Mouse (Mus musculus) kidney, postnatal 25 days (tissue): ENCODE measurements around the gene Ctnnd1.
"Not testable (repeated sequence)": the region's sequence is repeated elsewhere in the genome, so short reads cannot be mapped to it uniquely, and the experiment has no call there.

Experiments used
- DNase-seq, 2 experiments: peaks; one replicate each; pipeline ENCODE4 v3.0.0; 2021; ENCODE audit warnings: mixed read lengths in 2 of 2

Ctnnd1 gene

GRCm38 (mm10) chr2:84650464-84651195 lies at the start of gene Ctnnd1:
Gene Ctnnd1, minus strand, starts transcription at chr2:84650765.
- DNase-seq, result peak; percentile 90 to 95

- no peak for DNase-seq
Observed at GRCm38 (mm10) chr2:84695007-84695695, 44.6 kb upstream of the Ctnnd1 start.

DNA sequence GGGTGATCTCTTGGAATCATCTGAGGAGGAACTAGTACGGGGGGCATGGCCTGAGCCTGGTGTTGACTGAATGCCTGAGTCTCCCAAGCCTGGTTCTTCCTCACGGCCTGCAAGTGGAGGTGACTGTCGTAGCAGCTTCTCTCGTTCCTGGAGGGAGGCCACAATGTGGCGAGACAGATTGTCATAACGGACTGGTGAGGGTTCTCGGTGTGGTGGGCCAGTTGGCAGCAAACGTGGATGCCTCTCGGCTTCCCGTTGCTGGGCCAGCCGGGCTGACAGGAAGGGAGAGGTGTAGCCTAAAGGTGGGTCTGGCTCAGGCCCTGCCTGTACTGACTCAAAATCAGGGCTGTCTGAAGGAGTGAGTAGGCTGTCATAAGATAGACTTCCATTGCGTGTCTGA lies 39.5 kb upstream of the Ctnnd1 start:
- DNase-seq, result no peak

GRCm38 (mm10) chr2:84688080-84688844 lies 37.7 kb upstream of the Ctnnd1 start:
- DNase-seq, result no peak

DNA sequence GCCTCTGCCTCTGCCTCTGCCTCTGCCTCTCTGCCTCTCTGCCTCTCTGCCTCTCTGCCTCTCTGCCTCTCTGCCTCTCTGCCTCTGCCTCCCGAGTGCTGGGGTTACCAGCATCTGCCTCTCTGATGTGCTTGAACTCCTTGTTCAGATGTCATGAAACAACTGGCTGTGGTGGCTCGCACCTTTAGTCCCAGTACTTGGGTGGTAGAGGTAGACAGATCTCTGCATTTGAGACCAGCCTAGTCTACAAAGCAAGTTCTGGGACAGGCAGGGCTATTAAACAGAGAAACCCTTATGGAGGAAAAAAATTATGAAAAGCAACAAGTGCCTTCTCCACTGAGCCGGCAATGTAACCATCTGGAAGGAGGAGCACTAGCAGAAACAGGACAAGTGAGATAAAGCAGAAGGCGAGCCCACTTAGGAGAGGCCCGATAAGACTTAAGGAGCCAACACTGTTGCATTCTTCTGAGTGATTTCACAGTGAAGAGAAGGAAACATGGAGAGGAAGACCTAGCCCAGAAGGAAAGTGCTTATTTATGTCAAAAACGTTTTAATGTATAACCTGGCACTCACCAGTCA lies 32.1 kb upstream of the Ctnnd1 start:
- DNase-seq, result no peak

GRCm38 (mm10) chr2:84679016-84679415 lies 28.5 kb upstream of the Ctnnd1 start, which contains the start of gene Tmx2:
Gene Tmx2, minus strand, starts transcription at chr2:84679140.
- DNase-seq, result no peak

GRCm38 (mm10) chr2:84677968-84678880 lies 27.7 kb upstream of the Ctnnd1 start, which contains the start of the genes Gm28635 and Med19:
Gene Gm28635, minus strand, starts transcription at chr2:84678041.
Gene Med19, plus strand, starts transcription at chr2:84678402.
- peak; percentile 97 to 98 for DNase-seq

DNA sequence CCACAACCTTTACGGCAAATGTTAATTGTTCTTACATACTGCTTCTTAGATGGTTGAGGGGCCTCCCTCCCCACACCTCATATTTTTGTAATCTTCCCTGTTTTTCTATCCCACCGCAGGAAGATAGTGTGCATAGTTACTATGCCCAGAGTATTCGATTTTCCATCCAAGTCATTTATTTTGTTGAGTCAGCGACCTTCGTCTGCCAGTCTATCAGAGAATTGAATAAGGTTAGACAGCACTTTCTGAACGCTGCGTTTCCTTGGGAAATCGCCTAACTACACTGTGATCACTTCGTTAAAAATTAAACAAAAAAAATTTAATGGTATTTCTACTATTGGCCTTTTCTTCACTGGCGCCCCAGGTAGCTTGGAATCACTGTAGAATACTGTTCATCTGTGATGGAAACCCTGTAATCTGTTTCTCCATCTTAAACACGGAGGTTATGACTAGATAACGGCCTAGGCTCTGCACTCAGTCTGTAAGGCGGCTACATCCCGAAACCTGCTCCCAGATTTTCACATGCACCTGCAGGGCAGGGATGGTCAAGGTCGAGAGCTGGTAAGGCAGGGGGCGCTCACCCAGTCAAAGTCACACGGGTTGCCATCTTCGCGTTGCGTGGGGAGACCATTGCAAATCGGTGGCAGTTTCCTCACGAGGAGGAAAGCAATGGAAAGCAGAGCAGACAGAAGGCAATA lies 26.9 kb upstream of the Ctnnd1 start:
- no peak for DNase-seq

DNA sequence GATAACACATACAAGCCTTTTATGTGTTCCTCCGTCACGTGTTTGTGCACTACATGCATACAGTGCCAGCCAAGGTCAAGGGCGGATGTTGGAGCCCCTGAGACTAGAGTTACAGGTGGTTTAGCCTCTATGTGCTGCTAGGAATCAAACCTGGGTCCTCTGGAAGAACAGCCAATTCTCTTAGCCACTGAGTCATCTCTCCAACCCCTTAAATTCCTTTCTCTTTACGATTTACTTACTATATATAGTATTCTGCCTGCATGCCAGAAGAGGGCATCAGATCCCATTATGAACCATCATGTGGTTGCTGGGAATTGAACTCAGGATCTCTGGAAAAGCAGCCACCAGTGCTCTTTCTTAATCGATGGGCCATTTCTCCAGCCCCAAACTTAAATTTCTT lies 21.0 kb upstream of the Ctnnd1 start:
- not testable (repeated sequence) for DNase-seq

- peak; percentile 87 to 88 for DNase-seq
Observed at GRCm38 (mm10) chr2:84670569-84670933, 20.0 kb upstream of the Ctnnd1 start, which contains the start of gene Selenoh. Gene Selenoh, minus strand, starts transcription at chr2:84670770.

DNA sequence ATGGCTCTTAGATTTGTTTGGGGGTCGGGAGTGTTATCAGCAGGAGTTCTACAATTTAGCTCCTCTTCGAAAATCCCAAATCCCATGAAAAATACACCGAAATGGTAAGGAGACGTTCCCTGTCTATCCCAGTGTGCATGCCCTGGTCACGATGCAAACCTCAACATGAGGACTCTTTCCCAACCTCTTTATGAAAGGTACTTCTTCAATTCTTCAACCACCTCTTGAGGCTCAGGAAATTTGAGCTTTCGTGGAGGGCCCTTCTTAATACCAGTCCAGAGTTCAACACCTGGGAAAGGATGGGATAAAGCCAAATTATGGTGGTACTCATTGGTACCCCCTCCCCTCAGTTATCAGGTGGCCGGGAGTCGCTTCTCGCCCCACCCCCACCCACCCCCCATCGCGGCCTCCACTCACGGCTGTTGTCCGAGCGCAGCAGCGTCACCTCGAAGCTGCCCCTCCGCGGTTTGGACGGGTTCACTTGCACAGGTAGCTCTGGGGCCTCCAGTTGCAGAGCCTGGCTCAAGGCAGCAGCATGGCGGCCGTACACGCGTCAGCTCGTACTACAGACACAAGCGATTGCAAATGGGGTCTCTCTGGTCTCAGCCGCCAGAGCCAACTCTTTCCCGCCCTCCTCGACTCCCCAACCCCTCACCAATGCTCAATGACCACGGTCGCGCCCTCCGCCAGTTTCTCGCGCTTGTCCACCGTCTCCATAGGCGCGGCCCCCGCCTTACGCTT lies 19.4 kb upstream of the Ctnnd1 start:
- peak; percentile 40 to 54 for DNase-seq

GRCm38 (mm10) chr2:84666081-84666480 lies 15.5 kb upstream of the Ctnnd1 start:
- DNase-seq, result peak; percentile 27 to 51

DNA sequence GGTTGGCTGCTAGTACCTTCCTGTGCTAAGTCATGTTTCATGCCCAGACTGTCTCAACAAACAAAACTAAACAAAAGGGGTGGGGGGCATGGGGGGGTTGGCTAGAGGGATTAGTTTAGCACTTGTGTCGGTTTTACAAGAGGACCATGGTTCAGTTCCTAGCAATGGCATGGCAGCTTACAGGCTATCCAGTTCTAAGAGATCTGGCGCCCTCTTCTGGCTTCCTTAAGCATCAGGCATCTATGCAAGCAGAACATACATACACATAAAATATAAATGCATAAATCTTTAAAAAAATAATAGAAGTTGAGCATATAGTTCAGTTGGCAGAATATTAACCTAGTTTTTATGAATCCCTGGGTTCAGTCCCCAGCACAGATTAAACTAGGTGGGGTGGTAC lies 12.3 kb upstream of the Ctnnd1 start:
- peak; percentile 55 to 75 for DNase-seq

- DNase-seq, result peak; percentile 52 to 72
Observed at GRCm38 (mm10) chr2:84660253-84660652, 9.7 kb upstream of the Ctnnd1 start.

GRCm38 (mm10) chr2:84658806-84659205 lies 8.2 kb upstream of the Ctnnd1 start, which contains the start of gene Btbd18:
Gene Btbd18, plus strand, starts transcription at chr2:84659079.
- no peak for DNase-seq

- DNase-seq, result no peak
Observed at GRCm38 (mm10) chr2:84655864-84656263, 5.3 kb upstream of the Ctnnd1 start.

DNA sequence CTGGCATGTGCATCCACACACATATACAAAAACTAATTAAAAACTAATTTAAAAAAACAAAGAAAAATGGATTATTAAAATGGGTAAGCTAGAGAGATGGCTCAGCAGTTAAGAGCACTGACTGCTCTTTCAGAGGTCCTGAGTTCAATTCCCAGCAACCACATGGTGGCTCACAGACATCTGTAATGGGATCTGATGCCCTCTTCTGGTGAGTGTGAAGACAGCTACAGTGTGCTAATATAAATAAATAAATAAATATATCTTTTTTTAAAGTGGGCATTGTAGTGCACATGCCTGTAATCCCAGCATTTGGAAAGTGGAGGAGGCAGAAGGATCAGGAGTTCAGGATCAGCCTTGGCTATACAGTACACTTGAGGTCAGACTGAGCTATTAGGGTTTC lies 2.8 kb upstream of the Ctnnd1 start:
- DNase-seq, result no peak

DNA sequence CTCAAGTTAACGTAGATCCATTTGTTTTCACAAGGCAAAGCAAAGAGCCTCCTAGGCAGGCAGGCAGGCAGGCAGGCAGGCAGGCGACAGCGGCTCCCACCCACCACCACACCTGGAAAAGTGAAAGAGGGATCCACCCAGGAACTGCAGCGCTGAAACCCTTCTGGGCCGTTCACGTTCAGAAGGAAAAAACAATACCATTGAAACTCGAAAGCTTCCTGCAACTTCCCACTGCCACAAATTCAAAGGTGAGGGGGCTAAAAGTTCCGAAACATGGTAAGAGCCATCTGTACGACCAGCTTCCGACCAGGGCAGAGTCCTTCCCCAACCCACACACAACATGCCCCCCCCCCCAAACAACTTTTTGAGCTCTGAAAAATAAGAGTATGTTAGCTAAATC lies 891 bp downstream of the Ctnnd1 start:
- peak; percentile 31 to 45 for DNase-seq

DNA sequence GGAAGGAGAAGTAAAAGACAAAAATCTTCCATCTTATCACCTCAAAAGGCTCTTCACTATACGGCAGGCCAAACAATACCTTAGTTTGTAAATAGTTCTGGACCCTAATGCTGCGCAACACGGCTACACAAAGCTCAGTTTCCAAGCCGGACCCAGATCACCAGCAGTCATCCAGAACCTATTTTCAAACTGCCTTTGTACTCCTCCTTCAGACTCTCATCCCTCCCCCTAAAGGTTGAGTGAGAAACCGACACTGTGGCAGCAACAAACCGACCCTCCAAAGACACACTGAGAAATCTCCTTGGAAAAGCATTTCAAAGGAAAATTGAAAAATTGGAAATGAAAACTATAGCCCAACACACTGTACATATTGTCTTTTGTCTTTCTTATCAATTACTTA lies 2.2 kb downstream of the Ctnnd1 start:
- no peak for DNase-seq

- no peak for DNase-seq
Observed at GRCm38 (mm10) chr2:84647051-84647568, 3.5 kb downstream of the Ctnnd1 start.
